Mouse (Mus musculus) G1E (cell line): ENCODE measurements around the gene Gtf2h1.

Source experiments
- CTCF ChIP-seq: IDR thresholded peaks from 2 replicates; pipeline ENCODE4 v1.5.1; 2012; ENCODE audit warnings: low read depth, low read length, inconsistent platforms, mixed read lengths
- GATA1 ChIP-seq: IDR thresholded peaks from 2 replicates; pipeline ENCODE4 v1.6.1; 2012; ENCODE audit warnings: borderline replicate concordance, low read length, inconsistent platforms, mixed read lengths
- GATA2 ChIP-seq: IDR thresholded peaks from 2 replicates; pipeline ENCODE4 v1.6.1; 2012; ENCODE audit warnings: low read depth, low read length, inconsistent platforms, borderline replicate concordance
- POLR2AphosphoS5 ChIP-seq: IDR thresholded peaks from 2 replicates; pipeline ENCODE4 v1.6.1; 2012; ENCODE audit warnings: low read depth, low read length, inconsistent platforms; ENCODE audit not compliant: insufficient replicate concordance

GRCm38 (mm10) chr7:46814012-46814411, 18.1 kb downstream of the Gtf2h1 start:
- TF ChIP-seq CTCF (no peak), GATA1 (no peak), POLR2AphosphoS5 (no peak), GATA2 (no peak)
